Mouse (Mus musculus) hindbrain, embryonic 14.5 days (tissue): ENCODE results near the gene Klhl24. TPM values are rescaled to one million over a fixed set of nuclear protein-coding genes. Genes with fewer than 3 reads are reported as not detected.

ENCODE experiments used
- ATAC-seq: fragments of 200-750 bp; cut with Nextera tagmentation; 2 replicates; pipeline ENCODE4 v1.8.0; 2017; ENCODE audit warnings: moderate number of reproducible peaks, mild to moderate bottlenecking, moderate TSS enrichment, moderate library complexity; ENCODE audit not compliant: low FRiP score
- DNase-seq: peaks from one replicate; pipeline ENCODE4 v3.0.0-alpha.2; 2015; ENCODE audit warnings: low spot score
- H3K27ac ChIP-seq: fragments of 300-500 bp; sonication (generic); 2 replicates; pipeline ENCODE4 v1.5.1; 2014; ENCODE audit warnings: mild to moderate bottlenecking, moderate library complexity
- H3K27me3 ChIP-seq: fragments of 300-500 bp; sonication (generic); 2 replicates; pipeline ENCODE4 v1.6.1; 2014; ENCODE audit warnings: mild to moderate bottlenecking, low read length, mixed read lengths; ENCODE audit not compliant: control insufficient read depth, insufficient read depth
- H3K36me3 ChIP-seq: fragments of 300-500 bp; sonication (generic); replicated peaks from 2 replicates; pipeline ENCODE4 v1.6.1; 2014; ENCODE audit not compliant: control insufficient read depth, insufficient read depth
- H3K4me1 ChIP-seq: fragments of 300-500 bp; sonication (generic); replicated peaks from 2 replicates; pipeline ENCODE4 v1.6.1; 2014; ENCODE audit warnings: antibody characterized with exemption, low read length, mixed read lengths; ENCODE audit not compliant: control insufficient read depth, insufficient read depth
- H3K4me2 ChIP-seq: fragments of 300-500 bp; sonication (generic); replicated peaks from 2 replicates; pipeline ENCODE4 v1.6.1; 2014; ENCODE audit warnings: mild to moderate bottlenecking, moderate library complexity
- H3K4me3 ChIP-seq: fragments of 300-500 bp; sonication (generic); replicated peaks from 2 replicates; pipeline ENCODE4 v1.5.1; 2014; ENCODE audit warnings: mild to moderate bottlenecking, low read length
- H3K9ac ChIP-seq: fragments of 300-500 bp; sonication (generic); 2 replicates; pipeline ENCODE4 v1.6.1; 2014
- H3K9me3 ChIP-seq: fragments of 300-500 bp; sonication (generic); 2 replicates; pipeline ENCODE4 v1.6.1; 2016; ENCODE audit warnings: low read length; ENCODE audit not compliant: control insufficient read depth
- WGBS: fragments of 180-500 bp; shearing (Covaris S2); extraction: QIAGEN DNeasy Blood & Tissue Kit; methylation state at CpG from one replicate; pipeline ENCODE4 v1.1.7; 2014; 5-methylcytosine and 5-hydroxymethylcytosine counted together
- polyA plus RNA-seq: library from polyadenylated mRNA; unstranded; fragments of >200 nt; fragmentation: Nextera tagmentation; extraction: Ambion mirVana; gene quantifications from 2 replicates; pipeline ENCODE4 v1.2.1, GENCODE M21; 2014

Klhl24 gene
- polyA plus RNA-seq: 48.0 and 52.3 TPM in 2 replicates

- H3K4me2 ChIP-seq: peak within 1 kb of the TSS; percentile 61
- H3K4me1 ChIP-seq: peaks cover 14% of the 10 kb centered on the region; the same call in 1 of the 2 replicates
- H3K9ac ChIP-seq: peak within 1 kb of the TSS; percentile 99
- DNase-seq: peak; percentile 95
- peak within 1 kb of the TSS; percentile 93 for H3K4me3 ChIP-seq
- WGBS: 1% methylated on average over 29 of the region's 29 CpGs
- 0 out of 2 replicates have a peak, but pooled peaks cover 8% of the 10 kb centered on the region for H3K36me3 ChIP-seq
- H3K27me3 ChIP-seq: no peaks in the 10 kb centered on the region
- peak within 1 kb of the TSS; percentile 97 for H3K27ac ChIP-seq
- no peaks in the 10 kb centered on the region for H3K9me3 ChIP-seq
- peak; percentile 97 for ATAC-seq
Observed at GRCm38 (mm10) chr16:20097069-20097710, at the start of gene Klhl24. Klhl24 (plus strand) TSS chr16:20097542.

- Histone ChIP-seq H3K27ac (no peak overlapping the region), H3K9ac (no peak overlapping the region), H3K9me3 (no peaks in the 10 kb centered on the region), H3K27me3 (no peaks in the 10 kb centered on the region), H3K4me2 (no peak overlapping the region), H3K4me1 (no peaks in the 10 kb centered on the region), H3K4me3 (no peak overlapping the region), H3K36me3 (no peaks in the 10 kb centered on the region)
- no peak for ATAC-seq
- 96% methylated on average over 3 of the region's 3 CpGs for WGBS
- DNase-seq: no peak
Observed at GRCm38 (mm10) chr16:20052655-20053054, 44.7 kb upstream of the Klhl24 start.

GRCm38 (mm10) chr16:20072770-20073169, 24.6 kb upstream of the Klhl24 start:
- H3K4me3 ChIP-seq: no peak overlapping the region
- H3K27me3 ChIP-seq: no peaks in the 10 kb centered on the region
- H3K9me3 ChIP-seq: no peaks in the 10 kb centered on the region
- H3K9ac ChIP-seq: no peak overlapping the region
- no peaks in the 10 kb centered on the region for H3K4me1 ChIP-seq
- ATAC-seq (no peak), DNase-seq (no peak)
- WGBS: 56% methylated on average over 1 of the region's 1 CpGs
- no peak overlapping the region for H3K4me2 ChIP-seq
- H3K36me3 ChIP-seq: no peaks in the 10 kb centered on the region
- no peak overlapping the region for H3K27ac ChIP-seq

GRCm38 (mm10) chr16:20076675-20077074, 20.7 kb upstream of the Klhl24 start:
- no peak for ATAC-seq
- H3K27me3 ChIP-seq: no peaks in the 10 kb centered on the region
- H3K36me3 ChIP-seq: no peaks in the 10 kb centered on the region
- WGBS: 65% methylated on average over 1 of the region's 1 CpGs
- peak; percentile 19 for DNase-seq
- H3K27ac ChIP-seq: no peak overlapping the region
- no peak overlapping the region for H3K4me3 ChIP-seq
- H3K9me3 ChIP-seq: no peaks in the 10 kb centered on the region
- no peaks in the 10 kb centered on the region for H3K4me1 ChIP-seq
- no peak overlapping the region for H3K9ac ChIP-seq
- no peak overlapping the region for H3K4me2 ChIP-seq

- no peaks in the 10 kb centered on the region for H3K36me3 ChIP-seq
- H3K4me2 ChIP-seq: no peak overlapping the region
- H3K9me3 ChIP-seq: no peaks in the 10 kb centered on the region
- 88% methylated on average over 3 of the region's 3 CpGs for WGBS
- no peak overlapping the region for H3K9ac ChIP-seq
- H3K27ac ChIP-seq: no peak overlapping the region
- DNase-seq (no peak), ATAC-seq (no peak)
- H3K4me1 ChIP-seq: no peaks in the 10 kb centered on the region
- no peaks in the 10 kb centered on the region for H3K27me3 ChIP-seq
- H3K4me3 ChIP-seq: no peak overlapping the region
Observed at GRCm38 (mm10) chr16:20080271-20080670, 17.1 kb upstream of the Klhl24 start.

- Histone ChIP-seq H3K27me3 (no peaks in the 10 kb centered on the region), H3K36me3 (no peaks in the 10 kb centered on the region), H3K4me2 (no peak overlapping the region), H3K9ac (no peak overlapping the region), H3K4me1 (no peaks in the 10 kb centered on the region), H3K9me3 (no peaks in the 10 kb centered on the region), H3K27ac (no peak overlapping the region), H3K4me3 (no peak overlapping the region)
- WGBS: 89% methylated on average over 1 of the region's 1 CpGs
- DNase-seq (no peak), ATAC-seq (no peak)
Observed at GRCm38 (mm10) chr16:20084623-20085022, 12.7 kb upstream of the Klhl24 start.

GRCm38 (mm10) chr16:20085250-20085905, 12.0 kb upstream of the Klhl24 start:
- H3K4me2 ChIP-seq: no peak overlapping the region
- no peaks in the 10 kb centered on the region for H3K27me3 ChIP-seq
- 94% methylated on average over 5 of the region's 5 CpGs for WGBS
- no peak overlapping the region for H3K27ac ChIP-seq
- DNase-seq (no peak), ATAC-seq (no peak)
- H3K4me3 ChIP-seq: no peak overlapping the region
- H3K9ac ChIP-seq: no peak overlapping the region
- no peaks in the 10 kb centered on the region for H3K9me3 ChIP-seq
- no peaks in the 10 kb centered on the region for H3K4me1 ChIP-seq
- H3K36me3 ChIP-seq: no peaks in the 10 kb centered on the region

GRCm38 (mm10) chr16:20086976-20087375, 10.4 kb upstream of the Klhl24 start:
- H3K27me3 ChIP-seq: no peaks in the 10 kb centered on the region
- no peak overlapping the region for H3K4me2 ChIP-seq
- H3K9ac ChIP-seq: no peak overlapping the region
- H3K9me3 ChIP-seq: no peaks in the 10 kb centered on the region
- no peak overlapping the region for H3K4me3 ChIP-seq
- 78% methylated on average over 5 of the region's 5 CpGs for WGBS
- no peaks in the 10 kb centered on the region for H3K36me3 ChIP-seq
- DNase-seq: no peak
- 0 out of 2 replicates have a peak, but pooled peaks have one; percentile 4 for ATAC-seq
- no peaks in the 10 kb centered on the region for H3K4me1 ChIP-seq
- no peak overlapping the region for H3K27ac ChIP-seq

GRCm38 (mm10) chr16:20089636-20090035, 7.7 kb upstream of the Klhl24 start:
- 92% methylated on average over 3 of the region's 3 CpGs for WGBS
- Histone ChIP-seq H3K9ac (no peak overlapping the region), H3K4me2 (no peak overlapping the region), H3K4me3 (no peak overlapping the region), H3K4me1 (no peaks in the 10 kb centered on the region), H3K27ac (no peak overlapping the region), H3K27me3 (no peaks in the 10 kb centered on the region), H3K36me3 (no peaks in the 10 kb centered on the region), H3K9me3 (no peaks in the 10 kb centered on the region)
- ATAC-seq: no peak
- DNase-seq: no peak
